Mouse (Mus musculus) kidney, postnatal 10 days (tissue): Measurements from ENCODE around the gene Smpx.

Experiments used
- DNase-seq: peaks from one replicate; pipeline ENCODE4 v3.0.0; 2021; ENCODE audit warnings: mixed read lengths

The Smpx gene

DNA sequence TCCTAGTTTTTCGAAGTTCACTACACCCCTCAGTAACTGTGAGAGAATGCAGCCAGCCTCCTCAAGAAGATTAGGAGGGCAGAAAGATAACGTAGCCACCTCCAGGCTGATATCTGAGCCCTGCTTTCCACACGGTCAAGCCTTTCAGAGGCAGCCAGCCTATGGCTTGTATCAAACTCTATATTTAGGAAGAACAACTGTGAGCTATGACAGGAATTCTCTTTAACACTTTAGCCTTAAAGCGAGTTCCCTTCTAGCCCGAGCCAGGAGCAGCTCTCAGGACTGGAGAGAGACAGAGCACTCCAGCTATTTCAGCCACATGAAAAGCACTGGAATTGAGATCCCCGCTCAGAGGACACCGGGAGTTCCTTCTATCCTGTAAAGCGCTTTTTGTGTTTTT is at the start of gene Smpx:
Gene Smpx (plus strand): TSS at position 49 of the 400 bp plus-strand sequence.
- DNase-seq = no peak

DNA sequence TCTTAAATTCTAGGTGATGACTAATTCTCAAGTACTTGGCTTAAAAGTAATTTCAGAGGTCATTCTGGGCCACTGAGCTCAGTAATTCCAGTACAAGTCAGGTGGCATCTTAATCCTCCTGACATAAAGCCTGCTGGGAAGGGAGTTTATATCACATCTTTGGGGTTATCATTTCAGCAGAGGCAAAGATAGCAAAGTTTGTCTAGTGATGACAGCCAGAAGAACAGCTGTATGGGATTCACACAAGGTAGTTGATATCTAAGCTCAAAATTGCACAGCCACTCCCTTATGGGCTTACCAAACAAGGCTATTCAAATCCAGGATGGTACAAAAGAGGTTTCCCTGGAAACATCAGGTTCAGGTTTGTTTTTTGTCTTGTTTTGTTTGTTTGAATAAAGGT is 43.7 kb upstream of the Smpx start:
- DNase-seq = no peak

DNA sequence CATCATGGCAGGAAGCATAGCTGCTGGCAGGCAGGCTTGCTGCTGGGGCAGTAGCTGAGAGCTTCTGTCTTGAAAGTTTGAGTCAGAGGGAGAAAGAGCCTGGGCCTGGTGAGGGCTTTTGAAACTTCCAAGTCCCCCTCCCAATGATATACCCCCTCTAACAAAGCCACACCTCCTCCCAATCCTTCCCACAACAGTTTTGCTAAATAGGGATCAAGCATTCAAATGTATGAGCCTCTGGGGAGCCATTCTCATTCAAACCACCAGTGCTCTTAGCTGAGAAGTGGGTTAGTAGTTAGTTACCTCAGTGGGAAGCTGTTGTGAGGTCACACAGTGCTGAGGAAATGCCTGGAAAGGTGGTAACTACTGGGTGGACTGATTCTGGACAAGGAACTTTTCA is 41.4 kb upstream of the Smpx start:
- no peak for DNase-seq

DNA sequence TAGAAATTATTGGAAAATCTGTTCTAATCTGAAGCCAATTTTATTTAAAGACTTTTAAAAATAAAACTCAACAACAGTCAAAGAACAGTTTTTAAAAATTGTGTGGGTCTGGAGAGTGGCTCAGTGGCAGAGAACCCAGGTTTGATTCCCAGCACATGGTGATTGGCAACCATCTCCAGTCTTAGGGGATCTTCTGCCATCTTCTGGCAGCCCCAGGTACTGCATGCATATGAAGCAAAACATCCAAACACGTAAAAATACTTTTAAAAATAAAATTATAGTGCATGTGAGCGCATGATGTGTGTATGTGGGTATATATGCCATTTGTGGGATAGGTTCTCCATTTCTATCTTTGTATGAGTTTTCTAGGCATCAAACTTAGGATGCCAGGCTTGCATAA is 26.9 kb upstream of the Smpx start:
- DNase-seq = no peak

DNA sequence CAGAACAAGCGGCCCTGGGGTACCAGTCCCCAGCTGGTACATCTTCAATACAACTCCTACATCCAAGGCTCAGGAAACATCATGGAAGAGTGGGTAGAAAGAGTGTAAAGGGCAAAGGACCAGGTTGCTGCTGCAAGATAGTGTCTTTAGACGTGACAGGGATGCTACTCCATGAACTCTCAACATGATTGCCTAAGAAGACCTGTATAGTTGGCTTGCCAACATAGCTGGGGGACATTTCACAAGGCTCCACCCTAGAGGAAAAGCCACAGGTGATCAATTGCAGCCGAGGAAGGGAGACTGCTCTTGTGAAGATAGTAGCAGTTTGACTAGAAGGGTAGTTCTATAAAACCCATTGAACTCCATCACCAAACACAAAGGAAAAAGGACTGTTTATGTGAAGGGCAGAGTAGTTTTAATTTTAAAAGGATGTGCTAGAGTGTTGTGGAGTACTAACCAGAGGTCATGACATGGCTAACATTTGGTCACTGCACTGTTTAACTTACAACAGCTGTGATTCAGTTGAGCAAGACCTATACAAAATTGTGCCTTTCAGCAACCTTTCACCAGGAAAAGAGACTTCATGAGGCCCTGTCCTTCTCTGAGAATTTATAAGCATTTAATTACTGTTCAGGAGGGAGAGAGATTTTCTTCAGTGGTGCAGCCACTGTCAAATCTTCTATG is 23.9 kb upstream of the Smpx start:
- no peak for DNase-seq

DNA sequence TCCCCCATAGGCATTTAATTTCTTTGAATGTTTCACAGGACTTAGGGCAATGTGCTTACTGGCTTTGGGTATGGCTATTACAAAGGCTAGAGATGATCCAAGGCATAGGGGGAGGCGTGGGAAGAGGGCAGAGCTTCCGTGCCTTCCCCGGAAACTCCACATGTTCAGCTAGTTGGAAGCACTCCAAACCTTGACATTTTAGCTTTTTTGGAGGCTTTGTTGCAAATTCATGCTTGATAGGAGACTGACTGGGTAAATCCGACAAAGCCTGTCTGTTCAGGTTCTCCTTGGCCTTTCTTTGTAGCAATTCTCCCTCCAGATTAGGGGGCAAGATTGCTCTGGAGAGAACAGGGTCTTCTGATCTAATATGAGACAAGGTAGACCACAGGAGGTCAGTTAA is 7.5 kb upstream of the Smpx start:
- DNase-seq = no peak

DNA sequence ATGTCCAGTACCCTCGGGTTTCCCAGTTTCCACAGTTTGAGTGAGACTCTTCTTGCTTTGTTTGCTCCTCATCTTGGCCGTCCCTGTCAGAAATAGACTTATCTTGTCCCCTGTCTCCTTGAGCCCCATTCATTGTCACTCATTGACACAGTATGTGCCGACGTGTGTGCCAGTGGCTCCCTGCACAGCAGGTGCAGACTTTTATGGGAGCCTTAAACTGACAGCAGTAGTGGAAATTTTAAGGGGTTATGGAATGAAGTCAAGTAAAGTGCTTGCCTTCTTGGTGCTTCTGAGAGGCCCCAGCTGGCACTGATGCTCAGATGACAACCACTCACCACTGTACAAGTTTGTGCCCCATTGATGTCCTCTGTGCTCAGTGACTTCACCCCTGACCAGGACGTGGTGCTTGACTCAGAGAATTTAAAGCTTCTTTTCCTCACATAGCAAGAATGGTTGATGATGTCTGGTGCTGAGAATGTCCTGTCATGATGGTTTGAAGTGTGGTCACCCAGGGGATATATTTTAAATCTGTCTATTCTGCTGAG is 1.0 kb upstream of the Smpx start:
- no peak for DNase-seq

DNA sequence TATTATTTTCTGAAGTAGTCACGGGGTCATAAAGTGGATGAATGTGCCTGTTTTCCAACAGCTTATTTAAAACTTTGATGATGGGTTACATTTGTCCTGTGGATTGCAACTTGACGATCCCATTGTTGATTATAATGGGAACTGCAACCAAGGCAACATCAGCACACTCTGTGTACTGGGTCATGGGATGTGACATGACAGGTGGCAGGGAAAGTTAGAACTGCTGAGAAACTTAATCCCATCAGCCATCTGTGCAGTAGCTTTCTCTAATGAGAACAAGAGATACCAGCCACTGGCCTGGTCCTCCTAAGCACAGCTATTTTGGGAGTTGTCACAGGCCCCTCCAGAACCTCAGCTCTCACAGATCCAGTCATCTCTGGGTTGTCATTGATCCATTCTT is 8.5 kb downstream of the Smpx start:
- DNase-seq = no peak

DNA sequence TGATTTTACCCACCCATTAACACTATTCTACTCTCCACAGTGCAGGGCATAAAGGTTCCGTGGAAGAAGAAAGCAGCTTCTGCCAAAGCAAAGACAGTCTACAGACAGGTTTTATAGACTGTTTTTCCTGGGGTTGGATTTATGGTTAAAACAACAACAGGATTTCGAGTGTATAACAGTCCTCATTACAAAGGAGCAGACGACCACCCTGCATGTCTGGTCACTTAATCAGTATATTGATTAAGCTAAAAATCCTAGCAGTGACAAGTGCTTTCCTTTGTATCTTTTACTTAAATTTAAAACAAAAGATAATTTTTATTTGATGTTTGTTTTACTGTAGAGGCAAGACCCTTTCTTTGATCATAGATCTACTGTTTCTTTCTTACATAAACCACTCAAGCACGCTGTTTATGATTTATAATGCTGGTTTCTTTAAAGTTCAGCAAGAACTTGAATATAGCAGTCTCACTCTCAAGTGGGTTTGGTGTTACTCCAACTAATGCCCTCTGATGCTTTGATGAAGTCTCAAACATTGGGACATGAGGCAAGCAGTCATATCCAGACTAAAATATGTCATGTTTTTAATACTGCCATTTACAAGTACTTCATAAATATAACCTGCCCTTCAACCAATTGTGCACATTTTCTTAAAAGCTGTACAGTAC is 10.0 kb downstream of the Smpx start:
- no peak for DNase-seq

DNA sequence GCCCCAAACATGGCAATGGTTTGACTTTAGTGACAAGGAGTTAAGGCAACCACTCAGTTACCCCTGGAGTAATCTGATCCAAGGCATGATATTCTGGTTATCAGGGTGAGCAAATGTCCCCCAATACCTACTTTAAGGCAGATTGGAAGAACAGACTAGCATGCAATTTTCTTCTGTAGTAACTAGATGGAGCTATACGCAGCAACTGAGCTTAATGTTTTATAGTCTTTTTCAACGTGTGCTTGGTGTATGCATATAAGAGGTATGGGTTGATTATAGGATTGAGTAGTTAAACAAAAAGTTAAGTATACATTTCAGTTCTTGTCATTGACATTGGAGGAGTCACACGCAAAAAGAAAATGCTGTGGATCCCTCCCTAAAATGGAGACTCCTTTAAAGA is 21.2 kb downstream of the Smpx start:
- DNase-seq = no peak

DNA sequence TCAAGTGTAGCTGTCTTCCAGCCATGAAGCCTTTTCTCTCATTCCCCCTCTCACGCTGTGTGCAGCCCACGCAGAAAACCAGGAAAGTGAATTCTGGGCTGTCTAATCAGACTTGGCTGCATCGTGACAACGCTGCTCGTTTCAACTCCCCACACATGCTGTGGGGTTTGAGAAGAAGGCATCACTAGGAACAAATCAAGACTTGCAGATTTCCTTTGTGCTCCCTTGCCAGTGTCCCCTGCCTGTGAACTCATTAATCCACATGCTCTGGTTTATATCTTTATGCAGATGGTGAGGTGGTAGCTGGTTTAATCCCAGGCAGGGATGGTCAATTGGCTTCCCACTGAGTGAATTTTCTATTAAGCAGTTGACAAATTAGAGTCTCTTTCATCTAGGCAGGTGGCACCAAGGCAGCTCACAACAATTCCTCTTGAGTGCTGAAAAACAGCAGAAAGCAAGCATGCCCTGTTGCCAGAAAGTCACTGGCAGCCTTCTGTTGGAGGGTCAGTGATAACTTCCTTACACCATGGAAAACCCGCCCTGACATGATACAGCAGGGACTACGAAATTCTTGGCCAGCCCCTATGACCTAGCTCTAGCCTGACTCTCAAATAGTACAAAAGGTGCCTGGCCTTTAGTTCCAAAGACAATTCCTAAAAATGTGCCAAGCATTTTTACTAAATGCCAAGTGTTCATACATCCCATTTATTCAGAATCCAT is 32.1 kb downstream of the Smpx start:
- no peak for DNase-seq

DNA sequence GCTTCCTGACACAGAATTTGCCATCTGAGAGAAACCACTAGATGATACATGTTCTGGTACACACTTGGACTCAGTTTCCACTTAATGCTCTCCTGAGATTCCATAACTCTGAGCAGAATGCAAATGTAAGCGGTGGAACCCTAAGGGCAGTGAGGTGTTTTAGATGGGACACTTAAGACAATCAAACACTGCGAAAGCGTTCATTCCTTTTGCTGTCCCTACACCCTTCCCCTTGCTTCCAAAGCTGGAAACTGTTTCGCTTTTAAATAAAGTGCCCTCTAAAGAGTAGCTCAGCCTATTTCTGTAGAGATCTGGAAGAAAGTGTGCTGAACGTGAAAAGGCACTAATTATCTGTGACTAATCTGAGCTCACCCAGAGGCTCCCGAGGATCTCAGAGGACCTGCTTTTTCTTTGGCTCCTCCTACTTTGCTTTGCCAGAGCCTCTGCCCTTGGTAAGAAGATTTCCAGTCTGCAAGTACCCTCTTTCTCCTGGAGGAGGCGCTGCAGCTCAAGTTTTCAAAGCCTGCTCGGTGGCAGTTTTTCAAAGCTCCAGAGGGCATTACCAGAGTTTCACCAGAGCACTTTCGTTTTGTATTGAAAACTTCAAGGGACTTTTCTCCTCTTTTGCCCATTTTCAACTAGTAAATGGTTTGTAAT is 33.1 kb downstream of the Smpx start:
- DNase-seq = peak; percentile 67

DNA sequence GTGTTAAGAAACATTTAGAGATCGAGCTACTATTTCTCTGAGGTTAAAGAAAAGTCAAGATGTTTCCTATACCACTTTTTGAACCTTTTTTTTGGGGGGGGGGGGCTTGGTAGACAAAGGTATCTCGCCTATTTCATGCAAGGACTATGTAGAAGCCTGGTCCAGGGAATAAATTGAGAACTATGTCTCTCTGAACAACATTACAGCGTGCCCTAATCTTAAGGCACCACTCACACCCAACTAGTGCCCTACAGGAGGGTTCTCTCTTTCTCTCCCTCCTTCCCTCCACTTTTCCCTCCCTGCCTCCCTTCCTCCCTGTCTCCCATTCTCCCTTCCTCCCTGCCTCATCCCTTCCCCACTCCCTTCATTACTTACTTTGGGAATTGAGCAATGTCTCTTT is 33.6 kb downstream of the Smpx start:
- DNase-seq = no peak

DNA sequence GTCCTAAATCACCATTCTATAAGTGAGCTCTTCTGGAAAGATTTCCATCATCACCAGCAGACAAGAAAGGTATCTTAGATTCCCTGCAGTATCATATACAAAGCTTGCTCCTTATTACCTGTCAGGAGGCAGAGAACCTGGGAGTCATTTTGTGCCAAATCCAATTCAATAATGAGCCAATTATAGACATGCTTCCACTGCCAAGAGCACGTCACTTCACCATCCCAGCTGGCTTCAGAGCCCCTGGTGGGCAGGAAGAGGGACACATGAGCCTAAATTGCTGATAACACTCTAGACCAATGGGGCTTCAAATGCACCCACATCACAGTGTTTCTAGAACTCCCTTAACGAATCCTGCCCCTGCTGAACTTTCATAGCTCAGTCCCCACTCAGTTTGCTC is 35.1 kb downstream of the Smpx start:
- DNase-seq = no peak

DNA sequence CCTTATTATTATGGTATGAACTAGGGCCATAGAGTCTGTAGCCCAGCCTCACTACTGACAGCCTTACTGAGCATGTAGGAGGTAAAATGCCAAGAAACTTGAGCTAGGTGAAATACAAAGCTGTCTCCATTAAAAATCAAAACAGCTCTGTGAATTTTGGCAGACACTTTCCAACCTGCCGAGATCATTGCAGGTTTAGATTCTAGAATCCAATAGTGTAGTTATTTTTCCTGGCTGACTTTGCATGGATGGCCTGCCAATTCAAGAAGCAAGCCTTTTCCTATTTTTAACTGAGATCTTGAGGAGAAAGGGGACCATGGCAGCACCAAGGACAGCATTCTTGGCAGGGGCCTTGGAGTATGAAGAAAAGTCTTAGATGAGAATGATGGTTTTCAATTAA is 35.6 kb downstream of the Smpx start:
- DNase-seq = peak; percentile 3

DNA sequence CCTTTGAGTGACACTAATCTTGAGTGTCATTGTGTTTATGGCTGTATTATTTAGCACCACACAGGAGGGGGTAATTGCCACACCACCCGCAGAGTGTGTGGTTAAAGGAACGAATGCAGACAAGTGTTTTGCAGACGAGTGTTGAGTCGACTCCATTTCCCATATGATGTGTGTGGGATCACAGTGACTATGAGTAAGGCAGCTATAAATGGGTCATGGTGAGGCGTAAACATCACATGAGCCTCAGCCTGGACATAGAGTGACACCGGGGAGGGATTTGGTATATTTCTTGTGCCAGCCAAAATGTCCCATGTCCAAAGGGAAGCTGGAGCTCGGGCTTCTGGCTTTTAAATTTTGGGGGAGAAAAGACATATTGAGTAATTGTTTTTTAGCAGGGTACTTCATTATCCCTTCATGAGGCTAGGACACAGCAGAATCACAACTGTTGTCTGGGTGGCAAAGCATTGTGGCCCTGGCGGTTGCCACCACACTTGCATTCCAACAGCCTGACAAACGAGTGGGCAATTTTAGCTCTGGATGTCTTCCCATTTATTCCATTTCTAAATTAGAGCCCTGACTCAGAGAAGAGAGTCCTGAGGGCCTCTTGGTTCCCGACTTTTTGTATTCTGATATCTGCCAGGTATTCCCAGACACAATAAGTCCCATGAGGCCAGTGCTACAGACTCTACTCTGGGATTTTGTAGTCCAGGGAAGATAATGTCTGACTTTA is 49.3 kb downstream of the Smpx start:
- no peak for DNase-seq

DNA sequence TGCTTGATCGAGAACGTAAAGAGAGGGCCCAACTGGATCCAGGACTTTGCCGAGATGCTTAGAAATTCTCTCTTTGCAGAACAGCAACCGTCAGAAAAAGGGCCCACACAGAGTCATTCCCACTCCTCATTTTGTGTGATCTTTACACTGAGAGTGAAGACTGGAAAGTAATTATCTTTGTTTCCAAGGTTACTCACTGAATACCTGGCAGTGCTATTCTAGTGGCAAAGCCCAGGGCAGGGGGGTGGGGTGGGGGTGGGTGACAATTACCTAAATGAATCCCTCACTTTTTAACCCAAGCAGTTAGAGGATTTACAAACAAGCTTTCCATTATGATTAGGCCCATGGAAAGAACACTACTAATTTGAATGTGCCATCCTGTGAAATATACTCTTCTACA is 55.8 kb downstream of the Smpx start:
- DNase-seq = no peak

DNA sequence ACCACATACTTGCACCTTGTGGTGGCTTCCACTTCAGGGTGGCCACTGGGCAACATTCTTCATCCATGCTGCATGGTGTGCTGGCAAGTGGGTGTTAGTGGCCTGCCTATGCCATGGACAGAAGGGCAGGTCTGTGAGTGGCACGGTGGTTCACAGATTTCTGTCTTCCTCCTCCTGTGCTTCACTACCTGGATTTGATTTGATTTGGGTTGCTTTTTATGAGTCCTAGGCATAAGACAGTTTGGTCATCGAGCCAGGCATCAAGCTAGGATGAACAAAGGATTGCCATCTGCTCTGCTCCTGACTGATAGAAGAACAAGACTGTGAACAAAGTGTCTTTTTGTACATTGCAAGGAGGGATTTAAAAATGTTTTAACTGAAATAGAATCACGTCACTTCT is 63.8 kb downstream of the Smpx start:
- DNase-seq = no peak

DNA sequence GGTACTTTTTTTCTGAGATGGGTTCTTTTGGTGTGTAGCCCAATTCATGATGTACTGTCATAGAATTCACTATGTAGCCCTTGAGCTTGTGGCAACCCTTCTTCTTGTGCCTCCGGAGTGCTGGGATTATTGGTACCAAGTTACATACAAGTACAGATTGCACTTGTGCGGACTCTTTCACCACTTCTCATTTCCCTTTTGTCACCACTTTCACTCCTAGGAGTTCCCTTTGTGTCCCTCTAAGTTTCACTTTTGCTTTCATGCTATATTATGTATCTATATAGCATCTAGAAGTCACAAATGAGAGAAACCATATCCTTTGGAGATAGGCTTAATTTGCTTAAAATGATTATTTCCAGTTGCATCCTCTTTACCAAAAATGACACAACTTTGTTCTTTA is 103.0 kb downstream of the Smpx start:
- no peak for DNase-seq
